Mouse (Mus musculus): ENCODE results near the gene Tmem44.

DNA sequence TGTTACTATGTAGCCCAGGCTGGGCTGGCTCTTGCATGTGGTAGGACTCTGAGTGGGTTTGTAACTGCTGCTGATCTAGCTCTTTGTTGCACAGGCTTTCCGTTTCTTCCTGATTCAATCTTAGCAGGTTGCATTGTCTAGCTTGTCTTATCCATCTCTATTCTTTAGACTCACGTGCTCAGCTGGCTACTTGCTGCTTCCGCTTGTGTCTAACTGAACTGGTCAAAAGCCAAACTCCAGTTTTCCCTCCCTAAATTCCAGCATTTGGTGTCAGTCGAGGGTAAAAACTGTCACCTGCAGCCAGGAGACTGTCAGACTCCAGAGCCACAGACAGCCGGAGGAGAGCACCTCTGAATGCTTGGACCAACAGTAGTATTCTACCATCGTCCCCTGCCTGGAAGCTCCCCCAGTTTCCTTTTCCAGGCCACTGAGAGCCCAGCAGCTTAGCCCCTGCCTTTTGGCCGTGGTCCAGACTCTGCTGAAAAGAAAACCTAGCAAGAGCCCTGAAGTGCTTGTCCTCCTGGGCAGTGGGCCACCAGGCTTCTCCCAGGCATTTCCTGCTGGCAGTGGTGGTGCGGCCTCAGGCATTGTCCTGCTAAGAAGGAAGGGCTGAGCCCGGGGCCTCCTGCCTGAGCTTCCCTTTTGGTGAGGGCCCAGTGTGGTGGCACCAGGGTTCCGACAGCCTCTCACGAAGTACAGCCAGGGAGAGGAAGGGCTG is 2.1 kb upstream of the Tmem44 start:
- TF ChIP-seq POLR2A (IDR thresholded peaks at IDR 0.05; ENCODE audit: borderline replicate concordance, extremely low read depth, low read depth, low read length) (0 out of 2 replicates have a peak, but pooled peaks have one; percentile 16), CTCF (IDR thresholded peaks at IDR 0.05; ENCODE audit: insufficient read depth, low read length) (no peak)

Measured in lung, adult 2 months (tissue).